Comparison of ENCODE assay signal across 7 mouse cellular contexts in genomic region chrX:94798183-94798619, GRCm38 (mm10).
DNase-seq lines count a peak whose midpoint lies in the region; ATAC-seq and TF ChIP-seq lines count a peak whose summit lies in the region.
"Not testable (repeated sequence)": the region's sequence is repeated elsewhere in the genome, so short reads cannot be mapped to it uniquely, and the experiment has no call there.

No protein-coding gene starts in this region.

- DNase-seq in liver, embryonic 14.5 days (ENCODE audit: low read depth in 3 of 3, low spot score in 3 of 3); midbrain, embryonic 11.5 days (ENCODE audit: low spot score, missing footprints): not testable (repeated sequence)

- H3K9ac ChIP-seq in embryonic facial prominence, embryonic 13.5 days; hindbrain, embryonic 13.5 days; kidney, embryonic 15.5 days; liver, embryonic 14.5 days (replicated peaks); midbrain, embryonic 11.5 days (ENCODE audit: low read length); neural tube, embryonic 14.5 days (replicated peaks; ENCODE audit: low read depth, low read length): not testable (repeated sequence)

- H3K4me1 ChIP-seq in embryonic facial prominence, embryonic 13.5 days; hindbrain, embryonic 13.5 days (replicated peaks); kidney, embryonic 15.5 days; liver, embryonic 14.5 days (replicated peaks; ENCODE audit: control insufficient read depth in 2 of 2, insufficient read depth in 2 of 2, low read length in 1 of 2); midbrain, embryonic 11.5 days (ENCODE audit: control insufficient read depth, insufficient read depth, low read length); neural tube, embryonic 14.5 days (ENCODE audit: control insufficient read depth, insufficient read depth, low read length): not testable (repeated sequence)

- H3K9me3 ChIP-seq in embryonic facial prominence, embryonic 13.5 days; hindbrain, embryonic 13.5 days; kidney, embryonic 15.5 days (replicated peaks); liver, embryonic 14.5 days (ENCODE audit: control insufficient read depth, low read length); midbrain, embryonic 11.5 days (ENCODE audit: control insufficient read depth, low read length); neural tube, embryonic 14.5 days (ENCODE audit: control insufficient read depth, low read length): not testable (repeated sequence)

- not testable (repeated sequence) for TF ChIP-seq EP300 in liver, embryonic 14.5 days (IDR thresholded peaks at IDR 0.05; ENCODE audit: low read depth)

- not testable (repeated sequence) for H3K36me3 ChIP-seq in embryonic facial prominence, embryonic 13.5 days; hindbrain, embryonic 13.5 days; kidney, embryonic 15.5 days; liver, embryonic 14.5 days (replicated peaks; ENCODE audit: control insufficient read depth, insufficient read depth, low read depth); midbrain, embryonic 11.5 days (ENCODE audit: control insufficient read depth, insufficient read depth, low read length); neural tube, embryonic 14.5 days (ENCODE audit: control insufficient read depth, insufficient read depth, low read length)

- not testable (repeated sequence) for H3K4me2 ChIP-seq in embryonic facial prominence, embryonic 13.5 days; hindbrain, embryonic 13.5 days; kidney, embryonic 15.5 days; liver, embryonic 14.5 days (ENCODE audit: low read depth); midbrain, embryonic 11.5 days; neural tube, embryonic 14.5 days (ENCODE audit: low read depth, low read length)

- ATAC-seq in embryonic facial prominence, embryonic 13.5 days (ENCODE audit: insufficient number of reproducible peaks, insufficient read depth, low FRiP score, low TSS enrichment, low read depth): 0 out of 2 replicates have a peak, but pooled peaks have one; percentile 38
- ATAC-seq in frontal cortex, adult (ENCODE audit: low TSS enrichment): peak; percentile 83
- ATAC-seq in hindbrain, embryonic 13.5 days (ENCODE audit: low FRiP score): peak; percentile 77
- ATAC-seq in kidney, embryonic 15.5 days (replicated peaks; ENCODE audit: low FRiP score): peak; percentile 74
- ATAC-seq in liver, embryonic 14.5 days (ENCODE audit: insufficient read depth): peak; percentile 63; the same call in 1 of the 2 replicates
- ATAC-seq in midbrain, embryonic 11.5 days (ENCODE audit: low FRiP score): peak; percentile 74
- ATAC-seq in neural tube, embryonic 14.5 days (ENCODE audit: low read depth): peak; percentile 76

- not testable (repeated sequence) for H3K27me3 ChIP-seq in embryonic facial prominence, embryonic 13.5 days; hindbrain, embryonic 13.5 days; kidney, embryonic 15.5 days; liver, embryonic 14.5 days (ENCODE audit: control insufficient read depth, insufficient read depth, low read length); midbrain, embryonic 11.5 days (ENCODE audit: control insufficient read depth, insufficient read depth, low read length); neural tube, embryonic 14.5 days (ENCODE audit: control insufficient read depth, insufficient read depth, low read length)

- H3K27ac ChIP-seq in embryonic facial prominence, embryonic 13.5 days; hindbrain, embryonic 13.5 days; kidney, embryonic 15.5 days; liver, embryonic 14.5 days; midbrain, embryonic 11.5 days (ENCODE audit: low read depth, low read length); neural tube, embryonic 14.5 days (ENCODE audit: low read depth, low read length): not testable (repeated sequence)

- TF ChIP-seq CTCF in liver, embryonic 14.5 days (IDR thresholded peaks at IDR 0.05; ENCODE audit: low read depth): not testable (repeated sequence)

- no CpG with 5 or more reads among the region's 22 CpGs for WGBS in embryonic facial prominence, embryonic 13.5 days
- no CpG with 5 or more reads among the region's 22 CpGs for WGBS in hindbrain, embryonic 13.5 days
- WGBS in kidney, embryonic 15.5 days: no CpG with 5 or more reads among the region's 22 CpGs
- WGBS in liver, embryonic 14.5 days (ENCODE audit: insufficient replicate concordance): no CpG with 5 or more reads among the region's 22 CpGs
- no CpG with 5 or more reads among the region's 22 CpGs for WGBS in midbrain, embryonic 11.5 days
- WGBS in neural tube, embryonic 14.5 days: no CpG with 5 or more reads among the region's 22 CpGs

- not testable (repeated sequence) for H3K4me3 ChIP-seq in embryonic facial prominence, embryonic 13.5 days; hindbrain, embryonic 13.5 days; kidney, embryonic 15.5 days (replicated peaks); liver, embryonic 14.5 days (ENCODE audit: insufficient read depth in 1 of 2, low read depth in 2 of 2, low read length in 2 of 2); midbrain, embryonic 11.5 days (ENCODE audit: low read depth, low read length); neural tube, embryonic 14.5 days (ENCODE audit: low read depth, low read length)
